Mouse (Mus musculus): ENCODE data around the gene Ceacam16. TPM values are rescaled to one million over a fixed set of nuclear protein-coding genes. Genes with fewer than 3 reads are reported as not detected.

The Ceacam16 gene
- polyA plus RNA-seq, 1 experiment from 2014 or later, result not detected

GRCm38 (mm10) chr7:19813579-19814122, 47.4 kb downstream of the Ceacam16 start:
- Histone ChIP-seq H3K9me3 (replicated peaks; ENCODE audit: control insufficient read depth, low read length) (no peaks in the 10 kb centered on the region), H3K4me2 (ENCODE audit: low read depth, low read length) (no peak overlapping the region), H3K27me3 (ENCODE audit: control insufficient read depth, insufficient read depth, low read depth, low read length) (peaks cover 14% of the 10 kb centered on the region), H3K36me3 (ENCODE audit: control insufficient read depth, insufficient read depth) (no peaks in the 10 kb centered on the region), H3K27ac (ENCODE audit: low read length) (no peak overlapping the region), H3K9ac (ENCODE audit: low read depth, low read length) (no peak overlapping the region), H3K4me1 (ENCODE audit: control insufficient read depth, low read depth, low read length) (peaks cover 14% of the 10 kb centered on the region), H3K4me3 (ENCODE audit: low read depth, low read length) (no peak overlapping the region)
- WGBS (ENCODE audit: insufficient replicate concordance), result 37% methylated on average over 6 of the region's 6 CpGs
- ATAC-seq (ENCODE audit: low read depth), result no peak

GRCm38 (mm10) chr7:19813161-19813560, 47.9 kb downstream of the Ceacam16 start:
- no peak overlapping the region for H3K9ac ChIP-seq (ENCODE audit: low read depth, low read length)
- no peak overlapping the region for H3K4me2 ChIP-seq (ENCODE audit: low read depth, low read length)
- peaks cover 14% of the 10 kb centered on the region for H3K27me3 ChIP-seq (ENCODE audit: control insufficient read depth, insufficient read depth, low read depth, low read length)
- no peak for ATAC-seq (ENCODE audit: low read depth)
- H3K4me1 ChIP-seq (ENCODE audit: control insufficient read depth, low read depth, low read length), result peaks cover 11% of the 10 kb centered on the region
- no peak overlapping the region for H3K4me3 ChIP-seq (ENCODE audit: low read depth, low read length)
- H3K27ac ChIP-seq (ENCODE audit: low read length), result no peak overlapping the region
- H3K36me3 ChIP-seq (ENCODE audit: control insufficient read depth, insufficient read depth), result no peaks in the 10 kb centered on the region
- H3K9me3 ChIP-seq (replicated peaks; ENCODE audit: control insufficient read depth, low read length), result no peaks in the 10 kb centered on the region
- WGBS (ENCODE audit: insufficient replicate concordance), result 60% methylated on average over 4 of the region's 4 CpGs

GRCm38 (mm10) chr7:19811114-19811513, 50.0 kb downstream of the Ceacam16 start:
- Histone ChIP-seq H3K27ac (ENCODE audit: low read length) (no peak overlapping the region), H3K36me3 (ENCODE audit: control insufficient read depth, insufficient read depth) (no peaks in the 10 kb centered on the region), H3K4me1 (ENCODE audit: control insufficient read depth, low read depth, low read length) (peaks cover 8% of the 10 kb centered on the region), H3K4me3 (ENCODE audit: low read depth, low read length) (no peak overlapping the region), H3K9me3 (replicated peaks; ENCODE audit: control insufficient read depth, low read length) (no peaks in the 10 kb centered on the region), H3K27me3 (ENCODE audit: control insufficient read depth, insufficient read depth, low read depth, low read length) (peaks cover 2% of the 10 kb centered on the region; the same call in 1 of the 2 replicates), H3K4me2 (ENCODE audit: low read depth, low read length) (no peak overlapping the region), H3K9ac (ENCODE audit: low read depth, low read length) (no peak overlapping the region)
- no peak for ATAC-seq (ENCODE audit: low read depth)
- 19% methylated on average over 22 of the region's 22 CpGs for whole genome bisulfite sequencing (ENCODE audit: insufficient replicate concordance)

- Histone ChIP-seq H3K27ac (ENCODE audit: low read length) (no peak overlapping the region), H3K36me3 (ENCODE audit: control insufficient read depth, insufficient read depth) (no peaks in the 10 kb centered on the region), H3K27me3 (ENCODE audit: control insufficient read depth, insufficient read depth, low read depth, low read length) (no peaks in the 10 kb centered on the region), H3K9ac (ENCODE audit: low read depth, low read length) (no peak overlapping the region), H3K4me3 (ENCODE audit: low read depth, low read length) (no peak overlapping the region), H3K4me2 (ENCODE audit: low read depth, low read length) (0 out of 2 replicates have a peak overlapping the region, but pooled peaks have one; percentile 6), H3K9me3 (replicated peaks; ENCODE audit: control insufficient read depth, low read length) (no peaks in the 10 kb centered on the region), H3K4me1 (ENCODE audit: control insufficient read depth, low read depth, low read length) (peaks cover 2% of the 10 kb centered on the region)
- no peak for ATAC-seq (ENCODE audit: low read depth)
- WGBS (ENCODE audit: insufficient replicate concordance), result 35% methylated on average over 27 of the region's 27 CpGs
These were observed 51.7 kb downstream of the Ceacam16 start for GRCm38 (mm10) chr7:19809369-19809768.

GRCm38 (mm10) chr7:19806356-19806969, 54.6 kb downstream of the Ceacam16 start:
- peaks cover 5% of the 10 kb centered on the region; the same call in 1 of the 2 replicates for H3K4me1 ChIP-seq (ENCODE audit: control insufficient read depth, low read depth, low read length)
- no peak overlapping the region for H3K9ac ChIP-seq (ENCODE audit: low read depth, low read length)
- no peak overlapping the region for H3K27ac ChIP-seq (ENCODE audit: low read length)
- H3K27me3 ChIP-seq (ENCODE audit: control insufficient read depth, insufficient read depth, low read depth, low read length), result no peaks in the 10 kb centered on the region
- no peak for ATAC-seq (ENCODE audit: low read depth)
- no peak overlapping the region for H3K4me3 ChIP-seq (ENCODE audit: low read depth, low read length)
- H3K36me3 ChIP-seq (ENCODE audit: control insufficient read depth, insufficient read depth), result no peaks in the 10 kb centered on the region
- WGBS (ENCODE audit: insufficient replicate concordance), result 67% methylated on average over 8 of the region's 8 CpGs
- no peak overlapping the region for H3K4me2 ChIP-seq (ENCODE audit: low read depth, low read length)
- H3K9me3 ChIP-seq (replicated peaks; ENCODE audit: control insufficient read depth, low read length), result no peaks in the 10 kb centered on the region

GRCm38 (mm10) chr7:19802995-19803394, 58.1 kb downstream of the Ceacam16 start:
- H3K4me2 ChIP-seq (ENCODE audit: low read depth, low read length), result no peak overlapping the region
- H3K27me3 ChIP-seq (ENCODE audit: control insufficient read depth, insufficient read depth, low read depth, low read length), result no peaks in the 10 kb centered on the region
- peaks cover 5% of the 10 kb centered on the region; the same call in 1 of the 2 replicates for H3K4me1 ChIP-seq (ENCODE audit: control insufficient read depth, low read depth, low read length)
- no peaks in the 10 kb centered on the region for H3K36me3 ChIP-seq (ENCODE audit: control insufficient read depth, insufficient read depth)
- H3K27ac ChIP-seq (ENCODE audit: low read length), result no peak overlapping the region
- H3K9ac ChIP-seq (ENCODE audit: low read depth, low read length), result no peak overlapping the region
- H3K9me3 ChIP-seq (replicated peaks; ENCODE audit: control insufficient read depth, low read length), result no peaks in the 10 kb centered on the region
- no peak overlapping the region for H3K4me3 ChIP-seq (ENCODE audit: low read depth, low read length)
- no peak for ATAC-seq (ENCODE audit: low read depth)
- WGBS (ENCODE audit: insufficient replicate concordance), result 14% methylated on average over 7 of the region's 7 CpGs

Other genes with a start within 250 kb of the Ceacam16 start
- gene Relb, start 231.9 kb downstream of the Ceacam16 start, polyA plus RNA-seq (2015; fragmentation: Nextera tagmentation; extraction: Ambion mirVana), result 1.5 and 1.7 TPM in 2 replicates
- 36.2 and 42.7 TPM in 2 replicates for gene Clptm1, start 196.3 kb downstream of the Ceacam16 start, polyA plus RNA-seq (2015; fragmentation: Nextera tagmentation; extraction: Ambion mirVana)
- 1,344 and 1,420 TPM in 2 replicates for gene Apoc2, start 183.4 kb downstream of the Ceacam16 start, polyA plus RNA-seq (2015; fragmentation: Nextera tagmentation; extraction: Ambion mirVana)
- 20.6 and 35.3 TPM in 2 replicates for gene Gm44805, start 179.9 kb downstream of the Ceacam16 start, polyA plus RNA-seq (2015; fragmentation: Nextera tagmentation; extraction: Ambion mirVana)
- gene Apoc4, start 179.8 kb downstream of the Ceacam16 start, polyA plus RNA-seq (2015; fragmentation: Nextera tagmentation; extraction: Ambion mirVana), result 405 and 488 TPM in 2 replicates
- 919 and 984 TPM in 2 replicates for gene Apoc1, start 168.6 kb downstream of the Ceacam16 start, polyA plus RNA-seq (2015; fragmentation: Nextera tagmentation; extraction: Ambion mirVana)
- gene Apoe, start 162.1 kb downstream of the Ceacam16 start, polyA plus RNA-seq (2015; fragmentation: Nextera tagmentation; extraction: Ambion mirVana), result 3,720 and 4,229 TPM in 2 replicates
- gene Tomm40, start 145.9 kb downstream of the Ceacam16 start, polyA plus RNA-seq (2015; fragmentation: Nextera tagmentation; extraction: Ambion mirVana), result 47.3 and 51.8 TPM in 2 replicates
- 12.9 and 15.8 TPM in 2 replicates for gene Nectin2, start 110.8 kb downstream of the Ceacam16 start, polyA plus RNA-seq (2015; fragmentation: Nextera tagmentation; extraction: Ambion mirVana)
- 7.4 and 9.7 TPM in 2 replicates for gene Bcam, start 90.3 kb downstream of the Ceacam16 start, polyA plus RNA-seq (2015; fragmentation: Nextera tagmentation; extraction: Ambion mirVana)
- gene Cblc, start 64.5 kb downstream of the Ceacam16 start, polyA plus RNA-seq (2015; fragmentation: Nextera tagmentation; extraction: Ambion mirVana), result 4.7 and 5.4 TPM in 2 replicates
- 4.1 and 4.4 TPM in 2 replicates for gene Bcl3, start 38.5 kb downstream of the Ceacam16 start, polyA plus RNA-seq (2015; fragmentation: Nextera tagmentation; extraction: Ambion mirVana)
- 0.08 TPM in 1 of 2 replicates, not detected in the other for gene Gm19345, start 9.3 kb downstream of the Ceacam16 start, polyA plus RNA-seq (2015; fragmentation: Nextera tagmentation; extraction: Ambion mirVana)
- not detected in 2 replicates for gene Ceacam19, start 26.7 kb upstream of the Ceacam16 start, polyA plus RNA-seq (2015; fragmentation: Nextera tagmentation; extraction: Ambion mirVana)
- gene Pvr, start 59.9 kb upstream of the Ceacam16 start, polyA plus RNA-seq (2015; fragmentation: Nextera tagmentation; extraction: Ambion mirVana), result 3.4 and 3.6 TPM in 2 replicates
- 0.15 and 0.30 TPM in 2 replicates for gene Igsf23, start 89.5 kb upstream of the Ceacam16 start, polyA plus RNA-seq (2015; fragmentation: Nextera tagmentation; extraction: Ambion mirVana)
- gene Ceacam20, start 104.1 kb upstream of the Ceacam16 start, polyA plus RNA-seq (2015; fragmentation: Nextera tagmentation; extraction: Ambion mirVana), result not detected in 2 replicates
- gene Nlrp9b, start 130.2 kb upstream of the Ceacam16 start, polyA plus RNA-seq (2015; fragmentation: Nextera tagmentation; extraction: Ambion mirVana), result not detected in 2 replicates
- not detected in 2 replicates for gene Vmn1r91, start 238.4 kb upstream of the Ceacam16 start, polyA plus RNA-seq (2015; fragmentation: Nextera tagmentation; extraction: Ambion mirVana)

Measured in liver, embryonic 16.5 days (tissue).